Mouse (Mus musculus): ENCODE data around the gene Hgd. TPM values are rescaled to one million over a fixed set of nuclear protein-coding genes. Genes with fewer than 3 reads are reported as not detected.

Hgd gene
- 0.32 TPM in 1 of 2 replicates, not detected in the other for polyA plus RNA-seq (2012; rRNA removed; ENCODE audit: low replicate concordance)

DNA sequence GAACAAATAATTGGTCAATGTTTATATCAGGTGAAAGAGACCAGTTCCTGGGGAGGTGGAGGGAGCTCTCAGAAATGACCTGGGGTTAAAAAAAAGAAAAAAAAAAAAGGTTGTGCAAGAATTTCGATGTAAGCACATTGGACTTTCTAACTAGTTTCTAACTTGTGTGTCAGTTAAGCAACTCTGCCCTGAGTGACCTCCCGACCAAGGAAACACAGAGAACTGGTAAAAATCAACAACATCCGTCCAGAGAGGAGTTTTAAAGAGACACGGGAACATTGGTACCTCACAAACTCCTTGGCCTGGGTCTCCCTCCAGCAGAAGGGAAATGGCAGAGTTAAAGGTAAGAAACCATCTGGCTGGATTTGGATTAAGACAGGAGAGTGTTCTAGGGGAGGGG lies at the start of gene Hgd:
Gene Hgd, plus strand, starts transcription at position 160 of the 400 bp plus-strand sequence.

DNA sequence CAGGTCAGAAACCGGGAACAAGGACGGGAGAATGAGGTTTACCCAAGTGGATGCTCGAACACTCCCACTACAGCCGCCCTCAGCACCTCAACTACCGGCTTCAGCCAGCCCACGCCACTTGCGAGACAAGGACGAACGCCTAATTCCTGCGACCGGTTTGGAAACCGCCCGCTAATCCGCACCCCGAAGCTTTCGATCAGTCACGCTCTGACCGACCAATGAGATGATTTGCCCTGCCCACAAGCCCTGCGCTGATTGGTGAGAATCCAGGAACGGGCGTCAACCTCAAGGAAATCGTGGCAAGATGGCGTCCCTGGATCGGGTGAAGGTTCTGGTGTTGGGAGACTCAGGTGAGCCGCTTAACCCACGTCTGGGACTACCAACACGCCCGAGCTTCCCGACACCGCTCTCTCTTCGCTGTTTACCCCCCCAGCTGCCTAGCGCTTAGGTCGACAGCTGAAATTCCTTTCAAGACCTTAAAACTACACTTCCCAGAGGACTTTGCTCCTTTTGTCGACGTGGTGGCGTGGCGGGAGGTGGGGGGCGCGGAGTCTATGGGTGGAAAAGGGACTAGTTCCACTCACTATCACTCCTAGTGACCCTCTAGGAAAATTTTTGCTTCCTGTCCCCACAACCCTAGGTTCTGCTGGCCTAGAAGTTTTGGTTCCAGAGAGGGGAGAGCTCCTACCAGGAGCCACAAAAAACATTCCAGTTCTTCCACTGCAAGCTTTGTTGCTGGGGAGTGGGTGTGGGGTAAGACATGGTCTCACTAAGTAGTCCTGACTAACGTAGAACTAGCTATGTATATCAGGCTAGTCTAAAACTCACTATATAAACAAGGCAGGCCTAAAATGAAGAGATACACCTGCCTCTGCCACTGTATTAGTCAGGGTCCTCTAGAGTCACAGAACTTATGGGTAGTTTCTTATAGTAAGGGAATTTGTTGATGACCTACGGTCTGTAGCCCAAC lies 40.1 kb upstream of the Hgd start, which contains the start of the genes Gtf2e1 and Rabl3:
Gene Gtf2e1, minus strand, starts transcription at position 179 of the 970 bp plus-strand sequence.
Gene Rabl3, plus strand, starts transcription at position 275 of the 970 bp plus-strand sequence.

DNA sequence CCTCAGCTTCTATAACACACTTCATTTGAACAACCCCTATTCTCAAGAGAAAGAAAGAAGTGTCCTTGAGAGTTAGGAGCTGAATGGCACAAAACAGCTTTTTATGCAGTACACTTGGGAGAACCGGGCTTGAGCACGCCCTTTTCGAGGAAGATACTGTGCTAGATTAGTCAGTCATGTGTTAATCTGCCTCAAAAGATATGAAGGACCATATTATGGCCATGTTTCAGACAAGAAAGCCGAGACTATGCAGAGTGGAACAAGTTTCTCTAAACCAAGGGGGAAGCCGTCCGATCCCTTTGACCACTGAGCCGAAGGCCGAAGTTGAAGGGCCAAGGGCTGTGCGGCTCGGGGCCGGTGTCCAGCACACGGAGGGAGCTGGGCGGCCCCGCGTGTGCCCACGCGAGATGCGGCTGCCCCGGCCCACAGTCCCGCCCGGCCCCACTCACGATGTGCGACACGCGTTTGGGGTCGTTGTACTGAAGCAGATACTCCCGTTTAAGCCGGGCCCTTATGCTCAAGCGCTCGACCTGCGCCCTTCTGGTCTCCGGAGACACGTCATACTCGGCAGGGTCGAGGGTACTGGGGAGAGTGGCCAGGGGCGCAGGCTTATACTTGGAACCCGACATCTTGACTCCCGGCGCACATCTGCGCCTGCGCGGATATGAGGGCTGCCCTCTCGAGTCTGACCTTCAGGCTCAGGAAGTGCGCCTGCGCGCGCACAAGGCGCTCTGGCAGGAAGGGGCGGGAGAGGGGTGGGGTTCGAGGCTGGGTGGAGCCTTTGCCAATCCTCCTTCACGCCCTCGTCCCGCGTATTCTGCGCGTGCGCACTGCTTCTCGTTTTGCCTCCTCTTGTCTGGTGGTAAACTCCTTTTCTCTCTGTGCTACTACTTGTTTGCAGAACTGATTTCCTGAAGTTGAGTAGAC lies 74.0 kb downstream of the Hgd start, which contains the start of gene Ndufb4:
Gene Ndufb4, minus strand, starts transcription at position 723 of the 927 bp plus-strand sequence.

Other genes with a start within 250 kb of the Hgd start
- gene Stxbp5l, start 195.2 kb upstream of the Hgd start, polyA plus RNA-seq (2012; rRNA removed; ENCODE audit: low replicate concordance), result 0.19 TPM in 1 of 2 replicates, not detected in the other
- gene Gtf2e1, start 40.4 kb upstream of the Hgd start, polyA plus RNA-seq (2012; rRNA removed; ENCODE audit: low replicate concordance), result 8.4 and 9.6 TPM in 2 replicates
- 2.2 and 3.2 TPM in 2 replicates for gene Rabl3, start 40.3 kb upstream of the Hgd start, polyA plus RNA-seq (2012; rRNA removed; ENCODE audit: low replicate concordance)
- gene Ndufb4, start 74.3 kb downstream of the Hgd start, polyA plus RNA-seq (2012; rRNA removed; ENCODE audit: low replicate concordance), result 93.3 and 139 TPM in 2 replicates
- 140 and 193 TPM in 2 replicates for gene Fstl1, start 196.7 kb downstream of the Hgd start, polyA plus RNA-seq (2012; rRNA removed; ENCODE audit: low replicate concordance)